ENCODE assay signal across 8 mouse cellular contexts in the genomic region with DNA sequence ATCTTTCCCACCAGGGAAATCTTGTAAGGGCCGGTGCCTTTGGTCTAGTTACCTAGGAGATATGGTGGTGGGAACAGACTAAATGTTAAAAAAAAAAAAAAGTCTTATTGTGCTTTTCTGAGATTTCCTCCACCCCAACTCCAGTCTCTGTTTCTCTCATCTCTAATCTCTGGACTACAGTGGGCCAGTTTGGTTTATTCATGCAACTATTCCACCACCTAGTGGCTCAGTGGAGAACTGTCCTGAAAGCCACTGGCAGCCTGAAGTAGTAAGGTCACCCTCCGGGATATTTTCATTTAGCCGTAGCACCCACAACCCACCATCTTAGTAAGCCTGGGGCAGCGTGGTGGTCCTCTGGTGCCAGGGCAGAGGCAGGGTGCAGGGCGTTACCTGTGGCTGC. TPM values are rescaled to one million over a fixed set of nuclear protein-coding genes. Genes with fewer than 3 reads are reported as not detected.
DNase-seq lines count a peak whose midpoint lies in the region; ATAC-seq and TF ChIP-seq lines count a peak whose summit lies in the region.

No protein-coding gene starts in this region.

- 14% methylated on average over 5 of the region's 5 CpGs for whole genome bisulfite sequencing in forebrain, postnatal 0 days

- no peaks in the 10 kb centered on the region for H3K27me3 ChIP-seq in forebrain, postnatal 0 days (ENCODE audit: insufficient read depth, low read length)
- H3K27me3 ChIP-seq in myocyte (ENCODE audit: control insufficient read depth, insufficient read depth, insufficient read length): no peaks in the 10 kb centered on the region

- H3K4me2 ChIP-seq in forebrain, postnatal 0 days (ENCODE audit: low read depth): no peak overlapping the region
- peak overlapping the region; percentile 38 for H3K4me2 ChIP-seq in myocyte (ENCODE audit: low read depth)

- no peak for TF ChIP-seq POLR2A in myocyte (IDR thresholded peaks at IDR 0.05; ENCODE audit: insufficient read length, low read depth)

- peak; percentile 85 for ATAC-seq in forebrain, postnatal 0 days

- no peaks in the 10 kb centered on the region for H3K4me1 ChIP-seq in forebrain, postnatal 0 days (ENCODE audit: insufficient read depth)

- no peaks in the 10 kb centered on the region for H3K79me2 ChIP-seq in myocyte (ENCODE audit: control insufficient read depth, insufficient read depth)

- H3K27ac ChIP-seq in forebrain, postnatal 0 days (ENCODE audit: low read depth, low read length): no peak overlapping the region

- DNase-seq in B cell, adult 2 months: peak; percentile 56 to 59
- DNase-seq in Muller cell, postnatal 12 days (ENCODE audit: inconsistent ontology term): peak; percentile 43
- DNase-seq in cerebellum, adult 8-10 months: peak; percentile 54
- DNase-seq in forebrain, postnatal 0 days: peak; percentile 84
- DNase-seq in hindlimb bud, embryonic 11.5 days (ENCODE audit: extremely low spot score, low read depth, low spot score): peak; percentile 52
- peak; percentile 77 to 84 for DNase-seq in left cerebral cortex, postnatal 25 days (ENCODE audit: low spot score in 2 of 2)
- peak; percentile 39 for DNase-seq in telencephalon, adult 2 months (ENCODE audit: low read depth, low spot score)

- intact Hi-C loops in left cerebral cortex, postnatal 25 days (cut with DNase I): loop anchor here (2.0 kb wide), 3 partner anchors 63 to 271 kb away; a partner anchor contains a TSS

- no peak overlapping the region for H3K4me3 ChIP-seq in forebrain, postnatal 0 days (ENCODE audit: low read depth, low read length)
- H3K4me3 ChIP-seq in myocyte: no peak overlapping the region

- no peaks in the 10 kb centered on the region for H3K36me3 ChIP-seq in forebrain, postnatal 0 days (ENCODE audit: insufficient read depth)
- H3K36me3 ChIP-seq in myocyte (ENCODE audit: control insufficient read depth, insufficient read depth): no peaks in the 10 kb centered on the region

- TF ChIP-seq CTCF in forebrain, postnatal 0 days (IDR thresholded peaks at IDR 0.05; ENCODE audit: low read depth): peak; percentile 90

- no peak overlapping the region for H3ac ChIP-seq in myocyte (ENCODE audit: control insufficient read depth, insufficient read length)

- H3K9ac ChIP-seq in forebrain, postnatal 0 days: no peak overlapping the region

- no peaks in the 10 kb centered on the region for H3K9me3 ChIP-seq in forebrain, postnatal 0 days (ENCODE audit: low read length)

TF ChIP-seq in myocyte, 11 proteins besides CTCF, POLR2A, EP300 and RAD21:
- no peak for TF ChIP-seq CEBPB (IDR thresholded peaks at IDR 0.05; ENCODE audit: insufficient read depth, poor library complexity, severe bottlenecking)
- TF ChIP-seq TCF12 (IDR thresholded peaks at IDR 0.05; ENCODE audit: insufficient read depth, poor library complexity, severe bottlenecking): no peak
- TF ChIP-seq REST (IDR thresholded peaks at IDR 0.05; ENCODE audit: insufficient read depth, insufficient read length): no peak
- TF ChIP-seq MAX (IDR thresholded peaks at IDR 0.05; ENCODE audit: low read depth): no peak
- no peak for TF ChIP-seq POLR2AphosphoS2 (IDR thresholded peaks at IDR 0.05; ENCODE audit: insufficient read length, low read depth)
- TF ChIP-seq MYOG (IDR thresholded peaks at IDR 0.05; ENCODE audit: control insufficient read depth in 1 of 3, insufficient read depth in 1 of 3, insufficient read length in 2 of 3, low read depth in 2 of 3): no peak
- TF ChIP-seq E2F4 (IDR thresholded peaks at IDR 0.05; ENCODE audit: insufficient read depth): no peak
- no peak for TF ChIP-seq TCF3 (IDR thresholded peaks at IDR 0.05; ENCODE audit: insufficient read length, low read depth)
- no peak for TF ChIP-seq MYOD1 (IDR thresholded peaks at IDR 0.05; ENCODE audit: control insufficient read depth in 1 of 3, insufficient read length in 2 of 3, low read depth in 2 of 3)

RNA-seq across cellular contexts. Expression of a gene that starts 20.5 kb away (rescaled TPM):
- 0.54 and 0.62 TPM in 2 replicates for total RNA-seq in forebrain, postnatal 0 days (2014; rRNA removed)
- polyA plus RNA-seq in forebrain, postnatal 0 days (2015; fragmentation: Nextera tagmentation; extraction: Ambion mirVana): 0.11 and 0.34 TPM in 2 replicates
- 1 to 10 TPM; 2.6 to 3.1 TPM for total RNA-seq in left cerebral cortex, postnatal 25 days (2021)
- polyA plus RNA-seq in myocyte (2012; fragmentation: generic; extraction: Trizol): not detected

RNA-seq across cellular contexts. Expression of a gene that starts 23.9 kb away (rescaled TPM):
- total RNA-seq in forebrain, postnatal 0 days (2014; rRNA removed): 40.5 and 41.1 TPM in 2 replicates
- polyA plus RNA-seq in forebrain, postnatal 0 days (2015; fragmentation: Nextera tagmentation; extraction: Ambion mirVana): 27.3 and 32.9 TPM in 2 replicates
- total RNA-seq in left cerebral cortex, postnatal 25 days (2021): 100 to 1,000 TPM; 107 to 108 TPM
- polyA plus RNA-seq in myocyte (2012; fragmentation: generic; extraction: Trizol): 79.2 TPM
